Mouse (Mus musculus) brain, embryonic 14.5 days (tissue): ENCODE measurements at regions not wholly inside any gene's neighbourhood (a gene's known extent, or its start where the extent isn't known, plus 50 kb on each side); places are given as distances from the start of the nearest gene placed in this dataset.

Source experiments
- CTCF ChIP-seq: fragments of 200-500 bp; IDR thresholded peaks from 2 replicates; pipeline ENCODE4 v1.5.1; 2012; ENCODE audit warnings: inconsistent platforms, mild to moderate bottlenecking, moderate library complexity, borderline replicate concordance; ENCODE audit not compliant: insufficient read depth, insufficient read length; ENCODE audit errors: extremely low read depth
- POLR2A ChIP-seq: fragments of 200-500 bp; IDR thresholded peaks from 2 replicates; pipeline ENCODE4 v1.6.1; 2012; ENCODE audit warnings: mild to moderate bottlenecking, inconsistent platforms, borderline replicate concordance; ENCODE audit not compliant: poor library complexity, insufficient read depth, insufficient read length, severe bottlenecking; ENCODE audit errors: extremely low read depth

- TF ChIP-seq POLR2A (no peak), CTCF (peak; percentile 66)
Observed at GRCm38 (mm10) chr6:31189060-31189459, 209.5 kb upstream of the Mkln1 start.
